Mouse (Mus musculus): Measurements from ENCODE around the gene Mgat5b.
A peak's percentile ranks its signal among the peaks of the same experiment; 100 is the strongest.
"Not testable (repeated sequence)": the region's sequence is repeated elsewhere in the genome, so short reads cannot be mapped to it uniquely, and the experiment has no call there.

Mgat5b gene

GRCm38 (mm10) chr11:116918323-116919185, at the start of gene Mgat5b:
TSS of gene Mgat5b (plus strand) at chr11:116918863.
- peak; percentile 47 for DNase-seq (ENCODE audit: low spot score)

GRCm38 (mm10) chr11:116869223-116869622, 49.4 kb upstream of the Mgat5b start:
- DNase-seq (ENCODE audit: low spot score): no peak

GRCm38 (mm10) chr11:116869641-116870040, 49.0 kb upstream of the Mgat5b start:
- no peak for DNase-seq (ENCODE audit: low spot score)

GRCm38 (mm10) chr11:116871538-116871937, 47.1 kb upstream of the Mgat5b start:
- no peak for DNase-seq (ENCODE audit: low spot score)

- DNase-seq (ENCODE audit: low spot score): no peak
Observed at GRCm38 (mm10) chr11:116873987-116874386, 44.7 kb upstream of the Mgat5b start.

GRCm38 (mm10) chr11:116878454-116878853, 40.2 kb upstream of the Mgat5b start:
- no peak for DNase-seq (ENCODE audit: low spot score)

- no peak for DNase-seq (ENCODE audit: low spot score)
Observed at GRCm38 (mm10) chr11:116880839-116881238, 37.8 kb upstream of the Mgat5b start.

GRCm38 (mm10) chr11:116881440-116881839, 37.2 kb upstream of the Mgat5b start:
- no peak for DNase-seq (ENCODE audit: low spot score)

GRCm38 (mm10) chr11:116882446-116882845, 36.2 kb upstream of the Mgat5b start:
- no peak for DNase-seq (ENCODE audit: low spot score)

- DNase-seq (ENCODE audit: low spot score): no peak
Observed at GRCm38 (mm10) chr11:116884061-116884460, 34.6 kb upstream of the Mgat5b start.

GRCm38 (mm10) chr11:116885275-116886151, 33.1 kb upstream of the Mgat5b start:
- no peak for DNase-seq (ENCODE audit: low spot score)

- no peak for DNase-seq (ENCODE audit: low spot score)
Observed at GRCm38 (mm10) chr11:116887136-116887535, 31.5 kb upstream of the Mgat5b start.

GRCm38 (mm10) chr11:116893532-116894442, 24.9 kb upstream of the Mgat5b start:
- DNase-seq (ENCODE audit: low spot score): no peak

GRCm38 (mm10) chr11:116895402-116895801, 23.3 kb upstream of the Mgat5b start:
- DNase-seq (ENCODE audit: low spot score): no peak

GRCm38 (mm10) chr11:116899247-116899646, 19.4 kb upstream of the Mgat5b start:
- no peak for DNase-seq (ENCODE audit: low spot score)

GRCm38 (mm10) chr11:116902588-116902987, 16.1 kb upstream of the Mgat5b start:
- DNase-seq (ENCODE audit: low spot score): not testable (repeated sequence)

- DNase-seq (ENCODE audit: low spot score): no peak
Observed at GRCm38 (mm10) chr11:116905741-116906456, 12.8 kb upstream of the Mgat5b start.

GRCm38 (mm10) chr11:116913573-116913972, 5.1 kb upstream of the Mgat5b start:
- no peak for DNase-seq (ENCODE audit: low spot score)

GRCm38 (mm10) chr11:116914267-116914885, 4.3 kb upstream of the Mgat5b start:
- DNase-seq (ENCODE audit: low spot score): no peak

GRCm38 (mm10) chr11:116915241-116915640, 3.4 kb upstream of the Mgat5b start:
- no peak for DNase-seq (ENCODE audit: low spot score)

GRCm38 (mm10) chr11:116917361-116917760, 1.3 kb upstream of the Mgat5b start:
- no peak for DNase-seq (ENCODE audit: low spot score)

Data from urinary bladder, postnatal 10 days (tissue).